Comparison of ENCODE assay signal across 9 mouse cellular contexts in genomic region chr17:64622352-64622886, GRCm38 (mm10). TPM values are rescaled to one million over a fixed set of nuclear protein-coding genes. Genes with fewer than 3 reads are reported as not detected.
A peak's percentile ranks its signal among the peaks of the same experiment; 100 is the strongest.
DNase-seq lines count a peak whose midpoint lies in the region; ATAC-seq and TF ChIP-seq lines count a peak whose summit lies in the region.
"Had no signal": no experiment of that assay in that cellular context is flagged by ENCODE, and none has a peak within 500 bp of the region (broad histone marks: within the 10 kb centered on the region; RNA-seq: fewer than 3 reads in every experiment).

No protein-coding gene starts in this region.

- TF ChIP-seq CTCF in left cerebral cortex, adult 2 months (IDR thresholded peaks at IDR 0.05) = no peak; the same call in 1 of the 2 replicates
- TF ChIP-seq CTCF in heart, postnatal 0 days (IDR thresholded peaks at IDR 0.05; ENCODE audit: low read depth) = no peak
- no peak for TF ChIP-seq CTCF in small intestine, adult 2 months (IDR thresholded peaks at IDR 0.05; ENCODE audit: extremely low read depth, insufficient read length, insufficient replicate concordance, low read depth, low read length)

- intact Hi-C loops in left cerebral cortex, adult 2 months (cut with DNase I) = no loop called here
- intact Hi-C loops in left cerebral cortex, postnatal 36 days (cut with DNase I) = no loop called here

- TF ChIP-seq EP300 in heart, postnatal 0 days (IDR thresholded peaks at IDR 0.05; ENCODE audit: low read depth) = no peak

- WGBS in heart, postnatal 0 days = 75% methylated on average over 11 of the region's 11 CpGs
- 53% methylated on average over 11 of the region's 11 CpGs for WGBS in liver, embryonic 16.5 days (ENCODE audit: insufficient replicate concordance)
- 70% methylated on average over 11 of the region's 11 CpGs for whole genome bisulfite sequencing in small intestine, adult 2 months

- peak; percentile 72 for ATAC-seq in heart, postnatal 0 days (ENCODE audit: insufficient read depth, low read depth)
- 0 out of 2 replicates have a peak, but pooled peaks have one; percentile 9 for ATAC-seq in liver, embryonic 16.5 days (ENCODE audit: low read depth)
- ATAC-seq in erythroid progenitor cell, adult 5-6 weeks (replicated peaks; ENCODE audit: low FRiP score, poor library complexity, severe bottlenecking) = no peak

- peak overlapping the region; percentile 51 for H3K4me2 ChIP-seq in heart, postnatal 0 days (ENCODE audit: low read depth, low read length)
- no peak overlapping the region for H3K4me2 ChIP-seq in liver, embryonic 16.5 days (ENCODE audit: low read depth, low read length)
- H3K4me2 ChIP-seq: neural tube, embryonic 12.5 days had no signal

- H3K27ac ChIP-seq in left cerebral cortex, adult 2 months = peak overlapping the region; percentile 72; the same call in 1 of the 2 replicates
- H3K27ac ChIP-seq in heart, postnatal 0 days (ENCODE audit: low read depth) = peak overlapping the region; percentile 74
- H3K27ac ChIP-seq in liver, embryonic 16.5 days (ENCODE audit: low read length) = no peak overlapping the region
- peak overlapping the region; percentile 81 for H3K27ac ChIP-seq in small intestine, adult 2 months (ENCODE audit: insufficient read depth, low read depth, low read length)
- H3K27ac ChIP-seq: neural tube, embryonic 12.5 days had no signal

- peaks cover 29% of the 10 kb centered on the region for H3K36me3 ChIP-seq in heart, postnatal 0 days (replicated peaks; ENCODE audit: control insufficient read depth, insufficient read depth, low read length)
- H3K36me3 ChIP-seq in liver, embryonic 16.5 days (ENCODE audit: control insufficient read depth, insufficient read depth) = peaks cover 4% of the 10 kb centered on the region; the same call in 1 of the 2 replicates
- peaks cover 20% of the 10 kb centered on the region for H3K36me3 ChIP-seq in small intestine, adult 2 months (ENCODE audit: control insufficient read depth, insufficient read depth, low read length)

- peaks cover 33% of the 10 kb centered on the region for H3K4me1 ChIP-seq in heart, postnatal 0 days (ENCODE audit: control insufficient read depth, insufficient read depth)
- peaks cover 7% of the 10 kb centered on the region for H3K4me1 ChIP-seq in liver, embryonic 16.5 days (ENCODE audit: control insufficient read depth, low read depth, low read length)
- peaks cover 15% of the 10 kb centered on the region; the same call in 1 of the 2 replicates for H3K4me1 ChIP-seq in small intestine, adult 2 months (ENCODE audit: control insufficient read depth, insufficient read depth, insufficient read length, low read length)

- DNase-seq in left cerebral cortex, adult 2 months (ENCODE audit: extremely low spot score in 1 of 2, low spot score in 2 of 2) = no peak
- DNase-seq in left cerebral cortex, postnatal 36 days (ENCODE audit: low spot score in 2 of 2) = no peak
- DNase-seq in heart, postnatal 0 days (ENCODE audit: low spot score) = peak; percentile 69
- DNase-seq in cerebellum, adult 11-12 months = no peak
- DNase-seq in layer of hippocampus, adult 9-10 months (ENCODE audit: low spot score) = no peak

- TF ChIP-seq POLR2A in small intestine, adult 2 months (IDR thresholded peaks at IDR 0.05; ENCODE audit: low read depth, low read length) = no peak

- no peaks in the 10 kb centered on the region for H3K9me3 ChIP-seq in heart, postnatal 0 days (replicated peaks; ENCODE audit: control insufficient read depth, low read length)
- no peaks in the 10 kb centered on the region for H3K9me3 ChIP-seq in liver, embryonic 16.5 days (replicated peaks; ENCODE audit: control insufficient read depth, low read length)
- H3K9me3 ChIP-seq: neural tube, embryonic 12.5 days had no signal

- H3K4me3 ChIP-seq in left cerebral cortex, adult 2 months = no peak overlapping the region
- H3K4me3 ChIP-seq in heart, postnatal 0 days (ENCODE audit: low read depth, low read length) = 0 out of 2 replicates have a peak overlapping the region, but pooled peaks have one; percentile 12
- H3K4me3 ChIP-seq in liver, embryonic 16.5 days (ENCODE audit: low read depth, low read length) = no peak overlapping the region
- H3K4me3 ChIP-seq in small intestine, adult 2 months (ENCODE audit: low read depth, low read length) = peak overlapping the region; percentile 44
- H3K4me3 ChIP-seq: neural tube, embryonic 12.5 days had no signal

- H3K9ac ChIP-seq in heart, postnatal 0 days (replicated peaks; ENCODE audit: low read depth, low read length) = no peak overlapping the region
- H3K9ac ChIP-seq in liver, embryonic 16.5 days (ENCODE audit: low read depth, low read length) = no peak overlapping the region
- H3K9ac ChIP-seq: neural tube, embryonic 12.5 days had no signal

- no peaks in the 10 kb centered on the region for H3K27me3 ChIP-seq in heart, postnatal 0 days (ENCODE audit: control insufficient read depth, insufficient read depth, low read length)
- no peaks in the 10 kb centered on the region for H3K27me3 ChIP-seq in liver, embryonic 16.5 days (ENCODE audit: control insufficient read depth, insufficient read depth, low read depth, low read length)
- no peaks in the 10 kb centered on the region for H3K27me3 ChIP-seq in small intestine, adult 2 months (ENCODE audit: control insufficient read depth, insufficient read depth, low read length)
- H3K27me3 ChIP-seq: neural tube, embryonic 12.5 days had no signal

RNA-seq across cellular contexts. Expression of gene Man2a1, which starts 21.9 kb away (rescaled TPM):
- total RNA-seq in left cerebral cortex, adult 2 months (2021) = 10 to 100 TPM; 18.1 to 19.5 TPM
- total RNA-seq in left cerebral cortex, postnatal 36 days (2021) = 10 to 100 TPM; 20.4 to 21.2 TPM
- total RNA-seq in heart, postnatal 0 days (2014; rRNA removed; ENCODE audit: low replicate concordance) = 14.4 and 24.0 TPM in 2 replicates
- 2.7 and 3.2 TPM in 2 replicates for polyA plus RNA-seq in heart, postnatal 0 days (2015; fragmentation: Nextera tagmentation; extraction: Ambion mirVana)
- polyA plus RNA-seq in liver, embryonic 16.5 days (2015; fragmentation: Nextera tagmentation; extraction: Ambion mirVana) = 5.6 and 6.3 TPM in 2 replicates
- polyA plus RNA-seq in small intestine, adult 2 months (2012; rRNA removed) = 4.8 and 6.7 TPM in 2 replicates
- 8.0 and 10.1 TPM in 2 replicates for total RNA-seq in erythroid progenitor cell, adult 5-6 weeks (2015; ENCODE audit: low replicate concordance)
- 10.3 and 13.1 TPM in 2 replicates for total RNA-seq in erythroid progenitor cell, adult 5-6 weeks (2017; ENCODE audit: low replicate concordance)

Comparison
In these comparisons a context has a peak if more than half of its experiments do, and no peak if none do; other contexts are left out.
1. H3K4me3 ChIP-seq: peak in heart, postnatal 0 days (single experiment) and small intestine, adult 2 months (single experiment); none in left cerebral cortex, adult 2 months (single experiment) and liver, embryonic 16.5 days (single experiment).